Mouse (Mus musculus): ENCODE data around the gene Naa80.

DNA sequence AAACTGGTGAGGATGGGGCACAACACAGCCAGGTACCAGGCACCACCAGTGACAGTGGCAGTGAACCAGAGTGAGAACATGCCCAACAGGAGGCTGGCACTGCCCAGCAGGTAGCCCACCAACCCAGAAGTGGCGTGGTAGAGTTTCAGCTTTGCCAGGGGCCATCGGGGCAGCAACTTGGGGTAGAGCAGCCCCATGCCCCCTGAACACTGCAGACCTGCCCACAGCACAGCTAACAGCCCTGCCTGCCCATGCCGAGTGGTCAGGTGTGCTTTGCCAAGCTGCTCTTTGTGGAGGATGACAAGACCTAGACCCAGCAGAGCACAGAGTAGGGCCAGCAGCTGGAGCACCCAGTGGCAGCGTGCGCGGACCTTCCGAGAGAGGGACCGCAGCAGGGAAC, 38.7 kb upstream of the Naa80 start:
- TF ChIP-seq CTCF (IDR thresholded peaks at IDR 0.05; ENCODE audit: low read depth, low read length), result no peak
- TF ChIP-seq POLR2A (IDR thresholded peaks at IDR 0.05; ENCODE audit: extremely low read depth, insufficient read depth, low read length), result no peak
